Mouse (Mus musculus): ENCODE results near the gene Olfr376. TPM values are rescaled to one million over a fixed set of nuclear protein-coding genes. Genes with fewer than 3 reads are reported as not detected.

Olfr376 gene
- not detected for total RNA-seq (2023)

GRCm38 (mm10) chr11:73370946-73371345 lies at the start of gene Olfr376:
Olfr376 (plus strand) TSS chr11:73371246.

GRCm38 (mm10) chr11:73329442-73329841 lies 41.6 kb upstream of the Olfr376 start, which contains the start of the genes Aspa, Gm49340 and Spata22:
Aspa (minus strand) TSS chr11:73329596.
Gm49340 (plus strand) TSS chr11:73329741.
Spata22 (plus strand) TSS chr11:73329741.

GRCm38 (mm10) chr11:73350483-73350882 lies 20.6 kb upstream of the Olfr376 start, which contains the start of gene Olfr20:
Olfr20 (plus strand) TSS chr11:73350783.

GRCm38 (mm10) chr11:73399514-73399913 lies 28.5 kb downstream of the Olfr376 start, which contains the start of gene Olfr1:
Olfr1 (minus strand) TSS chr11:73399614.

Other genes with a start within 250 kb of the Olfr376 start
- 1 to 10 TPM; 3.4 to 4.6 TPM for gene Haspin, start 233.0 kb upstream of the Olfr376 start, total RNA-seq (2023)
- not detected for gene P2rx5, start 210.8 kb upstream of the Olfr376 start, total RNA-seq (2023)
- 10 to 100 TPM; 42.3 to 46.3 TPM for gene Emc6, start 194.2 kb upstream of the Olfr376 start, total RNA-seq (2023)
- gene Tax1bp3, start 194.2 kb upstream of the Olfr376 start, total RNA-seq (2023), result 1 to 10 TPM; 6.8 to 7.4 TPM
- gene Ctns, start 172.2 kb upstream of the Olfr376 start, total RNA-seq (2023), result 10 to 100 TPM; 22.2 to 25.9 TPM
- 1 to 10 TPM; 2.9 to 3.6 TPM for gene Shpk, start 171.8 kb upstream of the Olfr376 start, total RNA-seq (2023)
- under 1 TPM in 1 of 2 experiments, not detected in 1; 0.21 TPM for gene Trpv1, start 137.0 kb upstream of the Olfr376 start, total RNA-seq (2023)
- gene Trpv3, start 103.9 kb upstream of the Olfr376 start, total RNA-seq (2023), result not detected
- not detected for gene Aspa, start 41.6 kb upstream of the Olfr376 start, total RNA-seq (2023)
- gene Gm49340, start 41.5 kb upstream of the Olfr376 start, total RNA-seq (2023), result not detected
- gene Spata22, start 41.5 kb upstream of the Olfr376 start, total RNA-seq (2023), result not detected
- gene Olfr20, start 20.5 kb upstream of the Olfr376 start, total RNA-seq (2023), result not detected
- not detected for gene Olfr1, start 28.4 kb downstream of the Olfr376 start, total RNA-seq (2023)
- not detected for gene Olfr378, start 57.2 kb downstream of the Olfr376 start, total RNA-seq (2023)
- gene Olfr380, start 86.3 kb downstream of the Olfr376 start, total RNA-seq (2023), result not detected
- not detected for gene Olfr381, start 120.4 kb downstream of the Olfr376 start, total RNA-seq (2023)
- not detected for gene Olfr382, start 146.0 kb downstream of the Olfr376 start, total RNA-seq (2023)
- not detected for gene Olfr385, start 221.8 kb downstream of the Olfr376 start, total RNA-seq (2023)
- not detected for gene Olfr384, start 227.3 kb downstream of the Olfr376 start, total RNA-seq (2023)

Data from B cell, adult 67 days (primary cell).